Mouse (Mus musculus): ENCODE data around the gene Polrmt.
A peak's percentile ranks its signal among the peaks of the same experiment; 100 is the strongest.
"Not testable (repeated sequence)": the region's sequence is repeated elsewhere in the genome, so short reads cannot be mapped to it uniquely, and the experiment has no call there.

The Polrmt gene

DNA sequence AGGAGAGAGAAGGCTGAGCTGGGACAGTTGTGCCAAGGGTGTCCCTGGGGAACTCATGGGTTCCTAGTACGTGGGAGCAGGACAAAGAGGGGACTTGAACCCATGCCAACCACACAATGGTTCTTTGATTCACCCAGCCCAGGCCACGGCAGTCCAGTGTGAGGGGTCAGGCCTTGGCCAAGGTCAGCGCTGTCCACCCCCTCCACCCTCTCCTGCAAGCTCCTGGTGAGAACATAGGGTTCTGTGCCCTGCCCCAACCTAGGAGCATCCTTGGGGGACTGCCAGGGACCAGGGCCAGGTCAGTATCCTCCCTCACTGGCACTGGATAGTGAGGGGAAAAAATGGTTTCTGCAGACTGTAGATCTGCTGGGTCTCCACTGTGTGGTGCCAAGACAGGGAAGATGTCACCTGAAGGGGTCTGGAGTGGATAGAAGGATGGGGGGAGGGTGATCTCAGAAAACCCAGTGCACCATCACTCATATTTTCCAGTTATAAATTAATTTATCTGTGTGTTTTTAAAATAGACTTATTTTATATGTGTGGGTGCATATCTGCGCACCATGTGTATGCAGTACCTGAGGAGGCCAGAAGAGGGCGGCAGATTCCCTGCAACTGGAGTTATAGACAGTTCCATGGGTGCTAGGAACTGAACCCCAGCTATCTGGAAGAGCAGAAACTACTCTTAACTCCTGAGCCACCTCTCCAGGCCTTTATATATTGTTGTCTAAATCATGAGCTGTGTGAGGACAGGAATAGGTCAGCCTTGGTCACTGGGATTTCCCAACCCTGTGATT is 28.3 kb upstream of the Polrmt start:
- DNase-seq (ENCODE audit: low spot score) = no peak

DNA sequence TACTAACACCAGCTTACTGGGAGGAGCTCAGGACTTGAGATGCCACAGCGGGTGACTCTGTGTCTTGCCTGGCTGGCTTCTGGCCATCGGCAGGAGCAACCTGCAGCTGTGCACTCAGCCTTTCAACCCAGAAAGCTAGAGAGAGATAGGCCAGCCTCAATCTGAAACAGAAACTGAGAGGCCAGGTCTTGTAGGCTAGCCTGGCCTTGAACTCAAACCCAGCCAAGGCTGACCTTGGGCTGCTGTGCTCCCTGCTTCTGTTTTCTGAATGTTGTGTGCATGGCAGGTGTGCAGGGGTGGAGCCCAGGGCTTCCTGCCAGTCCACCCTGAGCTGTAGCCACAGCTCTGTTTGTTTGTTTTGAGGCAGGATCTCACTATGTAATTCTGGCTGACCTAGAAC is 26.8 kb upstream of the Polrmt start:
- DNase-seq (ENCODE audit: low spot score) = no peak

DNA sequence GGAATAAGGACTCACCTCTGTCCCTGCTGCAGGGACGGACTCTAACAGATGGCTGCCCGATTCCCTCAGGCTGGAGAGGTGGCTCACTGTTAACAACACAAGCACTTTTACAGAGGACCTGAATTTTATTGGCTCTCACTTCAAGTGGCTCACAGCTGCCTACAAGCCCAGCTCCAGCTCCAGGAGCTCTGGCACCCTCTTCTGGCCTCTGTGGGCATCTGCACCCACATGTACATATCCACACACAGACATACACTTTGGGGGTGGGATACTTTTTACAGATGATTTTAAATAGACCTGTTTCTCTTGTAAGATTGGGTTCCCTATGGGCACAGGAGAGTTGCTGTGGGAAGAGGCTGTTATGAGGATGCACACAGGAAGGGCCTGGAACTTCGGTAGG is 25.9 kb upstream of the Polrmt start:
- no peak for DNase-seq (ENCODE audit: low spot score)

DNA sequence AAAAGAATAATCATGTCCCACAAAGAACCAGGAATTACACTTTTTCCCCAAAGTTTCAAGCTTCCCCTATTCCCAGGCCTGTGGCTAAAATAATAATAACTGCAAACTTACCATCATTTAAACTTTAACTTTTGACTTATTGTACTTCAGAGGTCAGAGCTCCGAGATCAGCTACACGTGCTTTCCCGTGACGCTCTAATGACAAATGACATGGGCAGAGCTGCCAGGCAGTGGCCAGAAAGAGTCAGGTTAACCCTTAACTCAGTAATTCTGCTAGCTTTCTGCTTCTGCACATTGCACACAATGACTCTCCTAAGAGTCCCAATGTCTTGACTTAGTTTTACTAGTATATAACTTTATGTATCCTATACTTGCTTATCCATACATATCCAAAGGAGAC is 22.9 kb upstream of the Polrmt start:
- DNase-seq (ENCODE audit: low spot score) = no peak

DNA sequence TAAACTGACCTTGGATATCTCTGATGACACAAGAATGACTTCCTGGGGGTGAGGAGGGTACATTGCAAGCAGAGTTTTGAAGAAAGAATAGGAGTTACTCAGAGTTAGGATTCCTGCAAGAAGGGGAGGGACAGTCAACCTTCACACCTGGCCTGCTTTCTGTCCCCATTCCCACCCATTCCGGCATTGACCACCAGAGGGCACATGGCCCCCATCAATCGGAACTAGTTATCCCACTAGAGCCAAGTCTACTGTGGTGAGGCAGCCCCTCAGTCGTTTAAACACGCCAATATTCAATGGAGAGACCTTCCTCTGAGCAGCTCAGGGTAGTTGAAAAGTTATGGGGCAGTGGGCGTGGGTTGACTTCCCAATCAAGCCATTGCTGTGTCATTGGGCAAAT is 22.0 kb upstream of the Polrmt start:
- peak; percentile 83 for DNase-seq (ENCODE audit: low spot score)

DNA sequence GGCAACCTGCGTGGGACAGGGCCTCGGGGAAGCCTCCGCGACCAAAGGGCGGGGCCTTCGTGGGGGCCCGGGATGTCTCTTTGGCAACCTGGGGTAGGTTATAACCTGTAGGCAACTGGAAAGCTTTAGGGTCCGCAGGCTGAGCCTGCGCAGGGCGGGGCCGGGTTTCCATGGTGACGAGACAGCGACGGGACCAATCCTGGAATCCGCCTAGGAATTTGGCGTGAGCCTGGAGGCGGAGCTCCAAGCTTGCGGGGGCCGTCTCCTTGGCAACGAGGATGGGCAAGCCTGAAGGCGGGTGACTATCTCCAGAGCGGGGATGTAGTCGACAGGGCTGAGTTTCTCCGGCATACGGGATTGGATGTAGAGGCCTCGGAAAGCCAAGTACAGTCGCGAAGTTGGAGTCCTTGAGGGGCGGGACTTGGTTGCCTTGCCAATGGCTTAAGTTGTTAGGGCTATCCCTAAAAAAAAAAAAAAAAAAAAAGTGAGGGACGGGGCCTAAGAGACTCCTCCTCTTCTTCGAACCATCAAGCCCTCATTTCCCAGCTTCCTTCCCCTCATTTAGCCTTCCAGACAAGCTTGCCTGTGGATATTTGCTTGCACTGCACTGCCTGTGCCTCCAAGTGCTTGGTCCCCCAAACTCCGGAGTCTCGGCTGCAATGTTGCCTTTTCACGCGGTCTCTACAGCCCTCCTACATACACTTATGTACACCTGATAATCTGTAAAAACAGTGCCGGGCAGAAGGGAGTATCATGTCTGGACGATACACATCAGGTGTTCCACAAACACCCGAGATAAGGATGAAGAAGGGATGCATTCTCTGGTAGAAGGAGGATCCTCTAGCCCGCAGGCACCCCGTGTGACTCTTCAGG is 21.2 kb upstream of the Polrmt start:
- peak; percentile 98 for DNase-seq (ENCODE audit: low spot score)

DNA sequence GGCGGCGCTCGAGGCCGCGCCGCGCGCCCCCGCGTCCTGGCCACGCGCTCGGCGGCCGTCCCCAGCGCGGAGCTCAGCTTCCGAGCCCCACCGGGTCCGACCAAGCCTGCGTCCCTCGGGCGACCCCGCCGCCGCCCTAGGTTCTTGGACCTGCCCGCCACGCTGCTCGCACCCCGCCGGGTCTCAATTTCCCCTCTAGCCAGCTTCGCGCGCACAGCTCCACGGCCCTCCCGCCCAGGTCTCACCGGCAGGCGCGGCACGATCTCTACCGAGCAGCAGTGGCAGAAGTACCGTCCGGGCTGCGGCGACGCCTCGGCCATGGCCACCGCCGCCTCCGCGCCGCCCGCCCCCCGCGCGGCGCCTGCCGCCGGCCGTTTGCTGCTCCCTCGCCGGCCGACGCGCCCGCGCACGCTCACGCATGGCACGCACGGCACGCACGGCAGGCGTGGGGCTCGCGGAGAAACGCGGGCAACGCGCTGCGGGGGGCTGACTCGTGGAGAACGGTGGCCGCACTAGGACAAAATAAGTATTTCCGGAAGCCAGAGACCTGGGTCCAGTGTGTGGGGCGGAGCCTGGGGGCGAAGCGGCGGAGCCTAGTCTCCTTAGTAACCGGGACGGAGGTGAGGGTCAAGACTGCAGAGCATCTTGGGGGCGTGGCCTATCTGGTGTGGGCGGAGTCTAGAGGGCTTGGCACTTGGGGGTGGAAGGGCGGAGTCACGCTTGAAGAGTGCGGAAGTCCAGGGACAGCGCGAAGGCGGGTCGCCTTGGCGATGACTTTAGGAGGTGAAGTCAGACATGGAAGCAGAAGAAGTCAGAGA is 20.3 kb upstream of the Polrmt start, which contains the start of gene Rnf126:
Gene Rnf126 (minus strand): TSS at position 445 of the 818 bp plus-strand sequence.
- peak; percentile 100 for DNase-seq (ENCODE audit: low spot score)

DNA sequence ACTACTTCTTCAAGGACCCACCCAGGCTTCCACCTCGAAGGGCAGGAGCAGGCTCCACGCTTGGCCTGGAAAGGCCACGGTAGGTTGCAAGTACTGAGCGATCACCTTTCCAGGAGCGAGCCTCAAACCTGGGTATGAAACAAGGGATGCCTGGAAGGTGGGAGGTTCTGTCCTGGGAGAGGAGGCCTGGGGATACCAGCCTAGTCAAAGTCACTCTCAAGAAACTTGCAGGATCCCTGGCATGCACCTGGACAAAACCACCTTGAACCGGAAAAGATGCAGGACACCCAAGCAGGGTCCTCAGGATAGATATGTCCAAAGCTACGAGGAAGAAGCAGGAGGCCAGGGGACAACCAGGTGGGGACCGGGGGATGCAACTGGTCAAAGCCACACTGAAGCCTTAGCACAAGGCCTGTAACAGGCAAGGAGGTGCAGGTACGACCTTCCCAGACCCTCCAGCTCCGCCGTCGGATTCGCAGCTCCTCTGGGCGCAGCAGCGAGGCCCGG is 19.7 kb upstream of the Polrmt start:
- no peak for DNase-seq (ENCODE audit: low spot score)

DNA sequence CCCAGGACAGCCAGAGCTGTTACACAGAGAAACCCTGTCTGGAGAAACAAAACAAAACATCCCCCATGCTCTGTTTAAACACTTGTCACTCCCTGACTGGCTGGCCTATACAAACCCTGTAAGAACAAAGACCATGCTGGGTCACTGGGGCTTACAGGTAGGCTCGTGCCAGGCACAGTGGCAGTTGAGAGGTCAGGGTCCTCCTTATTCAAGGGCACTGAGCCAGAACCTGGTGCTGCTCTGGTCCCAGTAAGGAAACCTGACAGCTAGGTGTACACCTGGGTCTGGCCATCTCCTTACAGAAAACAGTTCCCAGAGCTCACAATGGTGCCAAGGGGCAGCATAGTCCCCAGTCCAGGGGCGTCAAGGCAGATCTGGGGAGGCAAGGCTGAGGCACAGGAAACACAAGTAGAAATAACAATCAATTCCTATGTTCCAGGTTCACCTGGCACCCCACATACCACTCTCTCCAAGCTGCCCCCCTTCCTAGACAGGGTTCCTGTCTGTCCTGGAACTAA is 18.9 kb upstream of the Polrmt start:
- DNase-seq (ENCODE audit: low spot score) = no peak

DNA sequence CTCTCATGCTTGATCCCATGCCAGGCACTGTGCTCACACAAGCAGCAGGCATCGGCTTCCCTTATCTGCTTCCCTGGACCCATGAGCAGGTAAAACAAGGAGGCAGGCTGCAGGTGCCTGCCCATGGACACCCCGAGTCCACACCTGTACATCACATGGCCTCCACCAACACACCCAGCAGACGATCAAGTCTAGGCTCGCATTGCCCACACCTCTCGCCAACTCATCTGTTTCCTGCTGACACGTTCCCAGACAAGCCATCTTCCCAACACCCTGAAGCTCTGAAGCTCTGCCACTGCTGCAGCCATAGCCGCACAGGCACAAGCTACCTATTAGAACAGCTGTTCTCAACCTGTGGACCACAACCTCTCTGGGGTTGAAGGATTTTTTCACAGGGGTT is 17.9 kb upstream of the Polrmt start:
- DNase-seq (ENCODE audit: low spot score) = no peak

DNA sequence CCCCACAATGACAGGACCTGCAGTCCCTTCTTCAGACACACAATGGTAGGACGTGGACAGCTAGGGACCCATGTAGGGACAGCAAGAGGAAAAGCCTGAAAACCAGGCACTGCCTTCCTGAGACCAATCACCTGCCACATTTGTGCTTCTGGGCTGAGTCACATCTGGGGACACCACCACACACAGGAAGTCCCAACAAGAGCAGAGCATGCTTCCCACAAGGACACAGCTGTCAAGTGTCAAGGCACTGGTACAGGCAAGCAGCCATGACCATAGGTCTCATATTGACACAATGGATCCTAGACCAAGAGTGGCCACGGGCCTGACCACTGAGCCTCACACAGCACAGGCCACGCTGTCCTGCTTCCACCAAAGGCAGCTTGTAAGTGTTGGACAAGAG is 16.5 kb upstream of the Polrmt start:
- no peak for DNase-seq (ENCODE audit: low spot score)

DNA sequence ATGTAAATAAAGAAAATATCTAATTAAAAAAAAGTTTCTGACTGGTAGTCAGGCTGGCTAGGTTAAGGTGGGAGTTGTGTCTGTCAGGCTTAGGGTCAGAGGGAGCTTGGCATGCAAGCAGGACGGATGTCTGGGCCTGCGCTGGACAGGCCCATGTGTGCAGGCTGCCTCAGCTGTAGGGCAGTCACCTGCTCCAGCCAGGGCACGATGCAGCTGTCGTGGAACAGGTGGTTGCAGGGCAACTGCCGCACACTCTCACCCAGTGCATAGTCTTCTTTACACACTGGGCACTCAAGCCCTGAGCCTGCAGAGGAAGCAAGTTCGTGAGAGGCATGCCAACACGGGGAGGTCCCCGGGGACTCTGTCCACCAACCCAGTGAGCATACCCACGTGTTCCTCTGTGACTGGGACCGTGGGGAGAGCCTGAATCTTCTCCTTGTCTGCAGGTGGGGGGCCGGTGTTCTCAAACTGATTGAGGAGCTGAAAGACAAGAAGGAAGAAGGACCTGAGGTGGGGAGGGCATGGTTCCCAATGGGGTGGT is 14.3 kb upstream of the Polrmt start:
- no peak for DNase-seq (ENCODE audit: low spot score)

DNA sequence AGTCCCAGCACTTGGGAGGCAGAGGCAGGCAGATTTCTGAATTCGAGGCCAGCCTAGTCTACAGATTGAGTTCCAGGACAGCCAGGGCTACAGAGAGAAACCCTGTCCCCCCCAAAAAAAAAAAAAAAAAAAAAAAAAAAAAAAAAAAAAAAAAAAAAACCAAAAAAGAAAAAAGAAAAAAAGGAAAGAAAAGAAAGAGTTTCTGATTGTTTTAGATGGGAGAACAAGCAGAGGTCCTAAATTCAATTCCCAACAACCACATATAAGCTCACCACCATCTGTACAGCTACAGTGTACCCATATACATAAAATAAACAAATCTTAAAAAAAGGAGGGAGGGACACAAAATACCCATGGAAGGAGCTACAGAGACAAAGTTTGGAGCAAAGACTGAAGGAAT is 13.3 kb upstream of the Polrmt start:
- DNase-seq (ENCODE audit: low spot score) = not testable (repeated sequence)

DNA sequence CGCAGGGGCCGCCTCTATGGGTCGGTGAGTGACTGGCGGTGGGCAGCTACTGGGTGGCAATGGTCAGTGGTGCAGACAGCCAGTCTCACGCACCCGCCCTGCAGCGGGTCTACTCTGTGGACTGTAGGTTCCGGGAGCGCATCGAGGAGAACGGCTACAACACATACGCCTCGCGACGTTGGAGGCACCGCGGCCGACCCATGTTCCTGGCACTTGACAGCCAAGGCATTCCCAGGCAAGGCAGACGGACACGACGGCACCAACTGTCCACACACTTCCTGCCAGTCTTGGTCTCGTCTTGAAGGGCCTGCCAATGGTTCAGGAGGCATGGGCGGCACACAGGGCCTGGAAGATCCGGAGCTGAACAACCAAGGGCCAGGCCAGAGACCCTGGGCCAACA is 10.3 kb upstream of the Polrmt start:
- DNase-seq (ENCODE audit: low spot score) = no peak

DNA sequence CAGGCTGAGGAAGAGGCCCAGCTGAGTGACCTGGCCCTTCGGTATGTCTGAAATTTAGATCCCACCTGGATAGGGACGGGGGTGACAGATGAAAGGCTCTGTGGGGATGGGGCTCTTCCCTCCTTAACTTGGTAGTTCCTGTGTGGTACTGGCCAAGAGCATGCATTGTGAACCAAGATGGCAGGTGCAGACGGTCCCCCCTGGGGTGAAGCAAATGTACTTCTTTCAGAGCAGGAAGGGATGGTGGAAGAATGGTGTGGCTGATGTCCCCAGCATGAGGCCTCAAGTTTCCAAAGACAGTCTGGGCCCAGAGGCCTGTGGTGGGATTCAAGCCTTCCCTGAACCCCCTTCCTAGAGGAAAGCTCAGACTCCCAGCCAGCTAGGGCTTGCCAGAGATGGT is 9.5 kb upstream of the Polrmt start:
- no peak for DNase-seq (ENCODE audit: low spot score)

DNA sequence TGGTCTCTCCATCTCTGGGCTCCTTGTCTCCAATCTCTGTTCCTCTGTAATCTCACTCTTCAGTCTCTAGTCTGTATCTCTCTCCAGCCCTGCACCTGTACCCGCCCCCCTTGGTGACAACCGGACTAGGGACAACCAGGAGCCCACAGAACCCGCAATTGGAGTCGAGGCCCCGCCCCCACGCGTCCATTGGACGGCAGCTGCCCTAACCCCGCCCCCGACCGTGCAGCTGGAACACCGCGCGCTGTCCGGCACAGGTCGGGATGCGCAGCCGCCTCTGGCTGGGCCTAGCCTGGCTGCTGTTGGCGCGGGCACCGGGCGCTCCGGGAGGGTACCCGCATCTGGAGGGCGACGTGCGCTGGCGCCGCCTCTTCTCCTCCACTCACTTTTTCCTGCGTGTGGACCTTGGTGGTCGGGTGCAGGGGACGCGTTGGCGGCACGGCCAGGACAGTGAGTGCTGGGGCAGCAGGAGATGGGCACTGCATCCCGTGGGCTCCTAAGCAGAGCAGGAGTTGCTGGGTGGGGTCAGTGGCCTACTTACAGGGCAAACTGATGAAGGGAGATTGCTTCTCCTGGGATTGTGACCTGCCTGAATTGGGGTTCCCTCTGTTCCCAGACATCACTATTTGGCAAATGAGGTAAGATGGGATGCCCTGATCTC is 8.6 kb upstream of the Polrmt start, which contains the start of gene Fgf22:
Gene Fgf22 (plus strand): TSS at position 221 of the 661 bp plus-strand sequence.
- peak; percentile 82 for DNase-seq (ENCODE audit: low spot score)

DNA sequence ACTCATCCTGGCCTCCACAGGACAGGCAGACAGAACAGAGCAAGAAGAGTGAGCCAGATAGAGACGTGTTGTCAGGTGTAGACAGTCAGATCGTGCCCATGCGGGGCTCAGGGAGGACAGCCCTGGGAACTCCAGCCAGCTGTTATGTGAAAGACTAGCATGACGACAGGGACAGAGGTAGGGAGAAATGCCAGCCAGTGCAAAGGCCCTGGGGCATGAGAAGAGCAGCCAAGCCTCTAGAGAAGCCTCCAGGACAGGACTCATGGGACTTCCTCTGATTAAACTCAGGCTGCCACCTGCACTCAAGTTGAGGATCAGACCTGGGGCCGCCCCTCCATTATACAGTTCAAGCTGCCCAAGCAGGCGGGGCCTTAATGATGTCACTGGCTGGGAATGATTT is 2.1 kb upstream of the Polrmt start:
- no peak for DNase-seq (ENCODE audit: low spot score)

DNA sequence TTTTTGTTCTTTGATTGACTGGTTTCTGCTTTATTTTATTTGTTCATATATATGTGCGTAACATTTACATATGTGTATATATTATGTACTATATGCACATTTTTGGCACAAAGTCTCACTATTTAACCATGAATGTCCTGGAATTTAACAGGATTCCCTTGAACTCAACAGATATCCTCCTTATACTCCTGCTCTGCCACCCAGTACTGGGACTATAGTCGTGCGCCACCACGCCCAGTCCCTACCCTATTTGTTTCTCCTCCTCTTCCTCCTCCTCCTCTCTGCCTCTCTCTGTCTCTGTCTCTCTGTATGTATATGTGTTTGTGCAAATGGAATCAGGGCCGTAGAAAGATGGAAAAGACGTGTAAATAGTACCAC is 382 bp upstream of the Polrmt start:
- DNase-seq (ENCODE audit: low spot score) = no peak

DNA sequence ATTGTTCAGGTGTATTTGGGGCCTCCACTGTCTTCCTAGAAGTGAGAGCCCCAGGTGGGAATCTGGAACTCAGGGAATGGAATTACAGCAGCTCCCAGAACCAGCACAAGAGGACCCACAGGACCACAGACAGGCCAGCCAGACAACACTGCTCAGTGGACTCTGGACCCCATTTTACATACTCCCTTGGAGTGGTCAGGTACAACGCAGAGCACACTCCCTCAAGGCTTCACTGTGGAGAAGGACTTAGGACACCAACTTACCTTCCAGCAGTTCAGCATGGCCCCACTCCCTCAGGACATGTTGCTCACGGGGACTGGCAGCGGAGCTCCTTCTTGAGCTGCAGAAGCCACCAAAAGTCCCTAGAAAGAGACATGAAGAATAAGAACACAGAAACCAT is 970 bp downstream of the Polrmt start:
- DNase-seq (ENCODE audit: low spot score) = no peak

DNA sequence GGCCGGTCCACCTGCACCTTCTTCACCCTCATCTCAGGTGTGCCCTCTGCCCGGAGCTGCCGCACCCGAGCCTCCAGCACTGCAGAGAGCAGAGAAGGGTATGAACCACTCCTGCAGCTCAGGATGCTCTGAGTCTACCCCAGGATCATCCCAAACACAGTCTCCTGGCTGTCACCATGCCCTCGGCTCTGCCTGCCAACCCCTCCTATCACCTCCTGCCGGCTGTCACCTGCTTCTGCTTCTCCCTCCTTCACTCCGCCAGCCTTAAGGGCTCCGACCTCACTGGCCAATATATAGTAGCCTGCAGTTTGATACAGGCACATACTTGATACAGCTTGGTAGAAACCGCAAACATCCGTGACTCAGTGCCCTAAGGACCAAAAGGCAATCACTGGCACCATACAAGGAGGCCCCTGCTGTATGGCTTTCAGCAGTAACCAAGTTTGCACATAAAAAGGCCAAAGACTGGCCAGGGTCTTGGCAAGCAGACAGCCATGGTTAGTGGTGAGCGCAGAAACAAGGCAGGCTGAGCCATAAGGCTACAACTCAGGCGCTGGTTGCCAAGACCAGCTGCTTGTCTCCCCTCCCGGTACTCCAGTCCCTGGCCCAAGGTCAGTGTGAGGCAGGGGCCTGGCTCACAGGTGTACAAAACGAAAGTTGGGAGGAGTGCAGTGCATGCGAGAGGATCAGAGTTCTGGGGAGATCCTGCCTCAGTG is 2.6 kb downstream of the Polrmt start:
- DNase-seq (ENCODE audit: low spot score) = no peak
